Mouse (Mus musculus): ENCODE results near the gene Bag2.

Bag2 gene

GRCm38 (mm10) chr1:33757491-33758041 is at the start of gene Bag2:
Bag2 (minus strand) TSS chr1:33757795.
- in situ Hi-C loops (cut with MboI; ENCODE audit: low pct_unique_long_range_greater_than_20kb in 1 of 2, low sequenced_read_pairs in 2 of 2, unreplicated experiment in 1 of 2) = no loop called here

GRCm38 (mm10) chr1:33803323-33803722 is 45.7 kb upstream of the Bag2 start:
- in situ Hi-C loops (cut with MboI; ENCODE audit: low pct_unique_long_range_greater_than_20kb in 1 of 2, low sequenced_read_pairs in 2 of 2, unreplicated experiment in 1 of 2) = no loop called here

- in situ Hi-C loops (cut with MboI; ENCODE audit: low pct_unique_long_range_greater_than_20kb in 1 of 2, low sequenced_read_pairs in 2 of 2, unreplicated experiment in 1 of 2) = no loop called here
These were observed 42.0 kb upstream of the Bag2 start for GRCm38 (mm10) chr1:33799620-33800019.

- in situ Hi-C loops (cut with MboI; ENCODE audit: low pct_unique_long_range_greater_than_20kb in 1 of 2, low sequenced_read_pairs in 2 of 2, unreplicated experiment in 1 of 2) = no loop called here
These were observed 30.9 kb upstream of the Bag2 start for GRCm38 (mm10) chr1:33788493-33788892.

GRCm38 (mm10) chr1:33788072-33788471 is 30.5 kb upstream of the Bag2 start:
- in situ Hi-C loops (cut with MboI; ENCODE audit: low pct_unique_long_range_greater_than_20kb in 1 of 2, low sequenced_read_pairs in 2 of 2, unreplicated experiment in 1 of 2) = no loop called here

- in situ Hi-C loops (cut with MboI; ENCODE audit: low pct_unique_long_range_greater_than_20kb in 1 of 2, low sequenced_read_pairs in 2 of 2, unreplicated experiment in 1 of 2) = no loop called here
These were observed 27.0 kb upstream of the Bag2 start for GRCm38 (mm10) chr1:33784561-33784960.

- in situ Hi-C loops (cut with MboI; ENCODE audit: low pct_unique_long_range_greater_than_20kb in 1 of 2, low sequenced_read_pairs in 2 of 2, unreplicated experiment in 1 of 2) = no loop called here
These were observed 18.6 kb upstream of the Bag2 start for GRCm38 (mm10) chr1:33776175-33776611.

- in situ Hi-C loops (cut with MboI; ENCODE audit: low pct_unique_long_range_greater_than_20kb in 1 of 2, low sequenced_read_pairs in 2 of 2, unreplicated experiment in 1 of 2) = no loop called here
These were observed 14.5 kb upstream of the Bag2 start for GRCm38 (mm10) chr1:33772106-33772505.

- in situ Hi-C loops (cut with MboI; ENCODE audit: low pct_unique_long_range_greater_than_20kb in 1 of 2, low sequenced_read_pairs in 2 of 2, unreplicated experiment in 1 of 2) = no loop called here
These were observed 14.0 kb upstream of the Bag2 start for GRCm38 (mm10) chr1:33771621-33772020.

- in situ Hi-C loops (cut with MboI; ENCODE audit: low pct_unique_long_range_greater_than_20kb in 1 of 2, low sequenced_read_pairs in 2 of 2, unreplicated experiment in 1 of 2) = no loop called here
These were observed 11.2 kb upstream of the Bag2 start for GRCm38 (mm10) chr1:33768827-33769226.

- in situ Hi-C loops (cut with MboI; ENCODE audit: low pct_unique_long_range_greater_than_20kb in 1 of 2, low sequenced_read_pairs in 2 of 2, unreplicated experiment in 1 of 2) = no loop called here
These were observed 10.6 kb upstream of the Bag2 start for GRCm38 (mm10) chr1:33768091-33768787.

- in situ Hi-C loops (cut with MboI; ENCODE audit: low pct_unique_long_range_greater_than_20kb in 1 of 2, low sequenced_read_pairs in 2 of 2, unreplicated experiment in 1 of 2) = no loop called here
These were observed 9.2 kb upstream of the Bag2 start for GRCm38 (mm10) chr1:33766520-33767508.

GRCm38 (mm10) chr1:33765468-33766080 is 8.0 kb upstream of the Bag2 start:
- in situ Hi-C loops (cut with MboI; ENCODE audit: low pct_unique_long_range_greater_than_20kb in 1 of 2, low sequenced_read_pairs in 2 of 2, unreplicated experiment in 1 of 2) = no loop called here

GRCm38 (mm10) chr1:33763826-33764225 is 6.2 kb upstream of the Bag2 start:
- in situ Hi-C loops (cut with MboI; ENCODE audit: low pct_unique_long_range_greater_than_20kb in 1 of 2, low sequenced_read_pairs in 2 of 2, unreplicated experiment in 1 of 2) = no loop called here

- in situ Hi-C loops (cut with MboI; ENCODE audit: low pct_unique_long_range_greater_than_20kb in 1 of 2, low sequenced_read_pairs in 2 of 2, unreplicated experiment in 1 of 2) = no loop called here
These were observed 893 bp upstream of the Bag2 start for GRCm38 (mm10) chr1:33758488-33758887.

GRCm38 (mm10) chr1:33757033-33757413 is 572 bp downstream of the Bag2 start:
- in situ Hi-C loops (cut with MboI; ENCODE audit: low pct_unique_long_range_greater_than_20kb in 1 of 2, low sequenced_read_pairs in 2 of 2, unreplicated experiment in 1 of 2) = no loop called here

- in situ Hi-C loops (cut with MboI; ENCODE audit: low pct_unique_long_range_greater_than_20kb in 1 of 2, low sequenced_read_pairs in 2 of 2, unreplicated experiment in 1 of 2) = no loop called here
These were observed 1.1 kb downstream of the Bag2 start for GRCm38 (mm10) chr1:33756258-33757032.

- in situ Hi-C loops (cut with MboI; ENCODE audit: low pct_unique_long_range_greater_than_20kb in 1 of 2, low sequenced_read_pairs in 2 of 2, unreplicated experiment in 1 of 2) = no loop called here
These were observed 1.8 kb downstream of the Bag2 start for GRCm38 (mm10) chr1:33755799-33756198.
